Mouse (Mus musculus) liver, embryonic 14.5 days (tissue): Measurements from ENCODE around the gene Olfr1499.
A peak's percentile ranks its signal among the peaks of the same experiment; 100 is the strongest.

ENCODE experiments used
- CTCF ChIP-seq: IDR thresholded peaks from 2 replicates; pipeline ENCODE4 v1.5.1; 2016; ENCODE audit warnings: antibody characterized with exemption, low read depth, control low read depth
- EP300 ChIP-seq: IDR thresholded peaks from 2 replicates; pipeline ENCODE4 v1.6.1; 2016; ENCODE audit warnings: antibody characterized with exemption, low read depth

DNA sequence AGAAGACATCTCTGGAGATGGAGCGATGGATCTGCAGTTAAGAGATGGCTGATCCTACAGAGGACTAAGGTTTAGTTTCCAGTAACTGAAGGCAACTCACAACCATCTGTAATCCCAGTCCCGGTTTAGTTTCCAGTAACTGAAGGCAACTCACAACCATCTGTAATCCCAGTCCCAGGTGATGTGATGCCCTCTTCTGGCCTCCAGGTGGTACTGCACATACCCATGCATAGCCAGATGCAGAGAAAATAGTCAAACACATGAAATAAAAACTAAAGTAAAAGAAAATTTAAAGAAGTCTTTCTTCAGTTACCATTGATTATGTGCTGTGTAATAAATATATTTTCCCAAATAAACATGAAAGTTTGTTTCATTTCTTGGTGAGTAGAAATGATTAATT is 6.4 kb downstream of the Olfr1499 start:
- TF ChIP-seq CTCF (peak; percentile 43), EP300 (no peak)
